Mouse (Mus musculus): ENCODE data around the gene Sars. TPM values are rescaled to one million over a fixed set of nuclear protein-coding genes. Genes with fewer than 3 reads are reported as not detected.

Sars gene
- polyA plus RNA-seq, 1 experiment from 2014 or later = 81.3 TPM

GRCm38 (mm10) chr3:108414857-108415830, 29.9 kb downstream of the Sars start, which contains the start of gene Celsr2:
Gene Celsr2 (minus strand): TSS chr3:108415552.
- DNase-seq (ENCODE audit: low spot score) = peak; percentile 34
- ATAC-seq = peak; percentile 40
- 6% methylated on average over 56 of the region's 67 CpGs for WGBS

GRCm38 (mm10) chr3:108413634-108414360, 31.2 kb downstream of the Sars start:
- H3K9ac ChIP-seq (replicated peaks; ENCODE audit: low read depth) = no peak overlapping the region

More at GRCm38 (mm10) chr3:108414857-108415830, 29.9 kb downstream of the Sars start, which contains the start of gene Celsr2:
- no peaks in the 10 kb centered on the region; the same call in 1 of the 2 replicates for H3K27me3 ChIP-seq (replicated peaks; ENCODE audit: insufficient read depth, low read length)
- TF ChIP-seq CTCF (IDR thresholded peaks at IDR 0.05) = no peak
- TF ChIP-seq EP300 (IDR thresholded peaks at IDR 0.05) = no peak
- H3K36me3 ChIP-seq (ENCODE audit: insufficient read depth, low read length) = no peaks in the 10 kb centered on the region
- H3K4me1 ChIP-seq (ENCODE audit: insufficient read depth, low read depth, low read length) = peaks cover 8% of the 10 kb centered on the region; the same call in 1 of the 2 replicates
- peak within 1 kb of the TSS; percentile 100 for H3K4me2 ChIP-seq (replicated peaks; ENCODE audit: low read depth, low read length)
- peak within 1 kb of the TSS; percentile 56 for H3K4me3 ChIP-seq (ENCODE audit: low read depth, low read length)
- peak within 1 kb of the TSS; percentile 41; the same call in 1 of the 2 replicates for H3K9ac ChIP-seq (replicated peaks; ENCODE audit: low read depth)
- H3K27ac ChIP-seq (ENCODE audit: low read length) = no peak within 1 kb of the TSS
- no peaks in the 10 kb centered on the region for H3K9me3 ChIP-seq (ENCODE audit: low read length)

GRCm38 (mm10) chr3:108411754-108412121, 33.3 kb downstream of the Sars start:
- Histone ChIP-seq H3K4me2 (replicated peaks; ENCODE audit: low read depth, low read length) (0 out of 2 replicates have a peak overlapping the region, but pooled peaks have one; percentile 3), H3K9me3 (ENCODE audit: low read length) (no peaks in the 10 kb centered on the region), H3K9ac (replicated peaks; ENCODE audit: low read depth) (no peak overlapping the region), H3K4me3 (ENCODE audit: low read depth, low read length) (no peak overlapping the region), H3K27ac (ENCODE audit: low read length) (peak overlapping the region; percentile 54), H3K4me1 (ENCODE audit: insufficient read depth, low read depth, low read length) (peaks cover 8% of the 10 kb centered on the region; the same call in 1 of the 2 replicates), H3K36me3 (ENCODE audit: insufficient read depth, low read length) (no peaks in the 10 kb centered on the region), H3K27me3 (replicated peaks; ENCODE audit: insufficient read depth, low read length) (no peaks in the 10 kb centered on the region; the same call in 1 of the 2 replicates)
- TF ChIP-seq EP300 (IDR thresholded peaks at IDR 0.05) (no peak), CTCF (IDR thresholded peaks at IDR 0.05) (no peak)
- ATAC-seq (peak; percentile 63), DNase-seq (ENCODE audit: low spot score) (peak; percentile 38)
- 41% methylated on average over 8 of the region's 8 CpGs for WGBS

More at GRCm38 (mm10) chr3:108413634-108414360, 31.2 kb downstream of the Sars start:
- H3K36me3 ChIP-seq (ENCODE audit: insufficient read depth, low read length) = no peaks in the 10 kb centered on the region
- H3K9me3 ChIP-seq (ENCODE audit: low read length) = no peaks in the 10 kb centered on the region
- no peak overlapping the region for H3K27ac ChIP-seq (ENCODE audit: low read length)
- ATAC-seq (no peak), DNase-seq (ENCODE audit: low spot score) (no peak)
- 98% methylated on average over 35 of the region's 35 CpGs for WGBS
- H3K4me3 ChIP-seq (ENCODE audit: low read depth, low read length) = no peak overlapping the region
- peaks cover 8% of the 10 kb centered on the region; the same call in 1 of the 2 replicates for H3K4me1 ChIP-seq (ENCODE audit: insufficient read depth, low read depth, low read length)
- H3K27me3 ChIP-seq (replicated peaks; ENCODE audit: insufficient read depth, low read length) = no peaks in the 10 kb centered on the region; the same call in 1 of the 2 replicates
- no peak for TF ChIP-seq EP300 (IDR thresholded peaks at IDR 0.05)
- TF ChIP-seq CTCF (IDR thresholded peaks at IDR 0.05) = no peak
- H3K4me2 ChIP-seq (replicated peaks; ENCODE audit: low read depth, low read length) = no peak overlapping the region

GRCm38 (mm10) chr3:108411026-108411753, 33.8 kb downstream of the Sars start:
- 57% methylated on average over 5 of the region's 5 CpGs for WGBS
- Histone ChIP-seq H3K27ac (ENCODE audit: low read length) (peak overlapping the region; percentile 54), H3K4me1 (ENCODE audit: insufficient read depth, low read depth, low read length) (peaks cover 8% of the 10 kb centered on the region; the same call in 1 of the 2 replicates), H3K9ac (replicated peaks; ENCODE audit: low read depth) (no peak overlapping the region), H3K4me2 (replicated peaks; ENCODE audit: low read depth, low read length) (0 out of 2 replicates have a peak overlapping the region, but pooled peaks have one; percentile 3), H3K9me3 (ENCODE audit: low read length) (no peaks in the 10 kb centered on the region), H3K36me3 (ENCODE audit: insufficient read depth, low read length) (no peaks in the 10 kb centered on the region), H3K4me3 (ENCODE audit: low read depth, low read length) (no peak overlapping the region), H3K27me3 (replicated peaks; ENCODE audit: insufficient read depth, low read length) (no peaks in the 10 kb centered on the region)
- peak; percentile 13; the same call in 1 of the 2 replicates for ATAC-seq
- no peak for DNase-seq (ENCODE audit: low spot score)
- TF ChIP-seq EP300 (IDR thresholded peaks at IDR 0.05) (no peak), CTCF (IDR thresholded peaks at IDR 0.05) (no peak)

GRCm38 (mm10) chr3:108410359-108410714, 34.7 kb downstream of the Sars start:
- no peaks in the 10 kb centered on the region for H3K9me3 ChIP-seq (ENCODE audit: low read length)
- no peak overlapping the region for H3K4me2 ChIP-seq (replicated peaks; ENCODE audit: low read depth, low read length)
- H3K9ac ChIP-seq (replicated peaks; ENCODE audit: low read depth) = no peak overlapping the region
- H3K27me3 ChIP-seq (replicated peaks; ENCODE audit: insufficient read depth, low read length) = no peaks in the 10 kb centered on the region
- no peaks in the 10 kb centered on the region for H3K36me3 ChIP-seq (ENCODE audit: insufficient read depth, low read length)
- no peak for TF ChIP-seq EP300 (IDR thresholded peaks at IDR 0.05)
- no peak for TF ChIP-seq CTCF (IDR thresholded peaks at IDR 0.05)
- H3K27ac ChIP-seq (ENCODE audit: low read length) = no peak overlapping the region
- H3K4me3 ChIP-seq (ENCODE audit: low read depth, low read length) = no peak overlapping the region
- ATAC-seq = no peak
- DNase-seq (ENCODE audit: low spot score) = no peak
- 29% methylated on average over 5 of the region's 5 CpGs for WGBS
- peaks cover 8% of the 10 kb centered on the region; the same call in 1 of the 2 replicates for H3K4me1 ChIP-seq (ENCODE audit: insufficient read depth, low read depth, low read length)
